Mouse (Mus musculus): ENCODE measurements at regions not wholly inside any gene's neighbourhood (a gene's known extent, or its start where the extent isn't known, plus 50 kb on each side); places are given as distances from the start of the nearest gene placed in this dataset.
A peak's percentile ranks its signal among the peaks of the same experiment; 100 is the strongest.

DNA sequence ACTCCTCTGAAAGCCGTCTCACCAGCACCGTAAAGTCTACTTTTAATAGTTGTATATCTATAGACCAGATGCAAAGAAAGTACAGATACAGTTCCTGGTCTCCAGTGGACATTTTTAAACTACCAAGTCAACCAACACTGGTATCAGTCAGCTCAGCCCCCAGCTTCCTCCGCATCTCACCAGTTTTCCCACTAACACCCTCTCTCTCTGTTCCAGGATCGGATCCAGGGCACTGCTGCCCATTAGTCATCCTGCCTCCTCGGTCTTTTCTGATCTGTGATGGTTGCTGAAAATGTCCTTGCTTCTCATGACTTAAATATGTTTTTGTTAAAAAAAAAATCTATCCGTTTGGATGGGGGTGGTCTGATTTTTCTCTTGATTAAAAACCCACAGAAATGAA is 598.1 kb upstream of the 3110018I06Rik start:
- Histone ChIP-seq H3K27me3 (replicated peaks) (no peaks in the 10 kb centered on the region), H3K4me1 (no peaks in the 10 kb centered on the region), H3K4me3 (replicated peaks) (no peak overlapping the region), H3K9me3 (peaks cover 57% of the 10 kb centered on the region), H3K36me3 (replicated peaks; ENCODE audit: low read length) (no peaks in the 10 kb centered on the region)
- TF ChIP-seq FLI1 (IDR thresholded peaks at IDR 0.05; ENCODE audit: low read length) = no peak

DNA sequence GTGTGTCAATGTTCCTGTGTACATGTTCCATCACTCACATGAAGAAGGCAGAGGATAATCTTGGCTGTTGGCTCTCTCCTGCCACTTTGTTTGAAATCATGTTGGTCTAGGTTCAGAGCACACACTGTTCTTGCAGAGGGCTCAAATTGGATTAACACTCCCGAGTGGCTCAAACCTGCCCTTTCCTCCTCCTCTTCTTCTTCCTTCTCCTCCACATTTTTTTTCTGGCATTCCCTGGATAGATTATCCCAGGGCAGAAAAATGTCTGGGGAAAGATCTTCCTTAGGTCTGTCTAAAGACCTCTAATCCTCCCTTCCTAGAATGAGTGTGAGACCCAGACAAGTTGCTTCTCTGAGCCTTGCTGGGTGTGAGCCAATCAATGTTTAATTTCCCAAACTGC is 594.4 kb upstream of the 3110018I06Rik start:
- TF ChIP-seq GATA1 (IDR thresholded peaks at IDR 0.05; ENCODE audit: borderline replicate concordance, low read length) (no peak), FLI1 (IDR thresholded peaks at IDR 0.05; ENCODE audit: low read length) (no peak)
- H3K27me3 ChIP-seq (replicated peaks) = no peaks in the 10 kb centered on the region
- H3K4me1 ChIP-seq = no peaks in the 10 kb centered on the region
- H3K36me3 ChIP-seq (replicated peaks; ENCODE audit: low read length) = no peaks in the 10 kb centered on the region
- H3K9me3 ChIP-seq = peaks cover 52% of the 10 kb centered on the region
- no peak overlapping the region for H3K4me3 ChIP-seq (replicated peaks)

DNA sequence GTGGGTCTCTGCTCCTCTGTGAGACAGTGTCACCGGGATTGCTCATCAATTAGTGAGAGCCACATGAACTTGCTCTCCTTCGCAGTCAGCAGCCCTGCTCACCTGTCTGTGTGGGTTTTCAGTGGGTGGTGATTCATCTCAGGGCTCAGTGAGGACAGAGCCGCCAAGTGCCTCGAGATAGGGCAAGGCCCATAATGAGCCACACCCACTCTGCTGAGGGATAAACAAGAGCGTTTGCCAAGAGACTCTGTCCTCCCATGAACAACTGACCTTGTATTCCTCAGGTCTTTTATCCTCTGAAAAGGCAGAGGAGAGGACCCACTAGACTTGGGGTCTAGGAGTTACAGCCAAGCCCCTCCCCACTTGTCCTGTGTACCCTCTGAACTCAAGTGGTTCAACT is 584.2 kb upstream of the 3110018I06Rik start:
- Histone ChIP-seq H3K36me3 (replicated peaks; ENCODE audit: low read length) (no peaks in the 10 kb centered on the region), H3K4me1 (no peaks in the 10 kb centered on the region), H3K27me3 (replicated peaks) (no peaks in the 10 kb centered on the region), H3K4me3 (replicated peaks) (peak overlapping the region; percentile 23), H3K9me3 (peaks cover 89% of the 10 kb centered on the region)
- no peak for TF ChIP-seq FLI1 (IDR thresholded peaks at IDR 0.05; ENCODE audit: low read length)
- TF ChIP-seq GATA1 (IDR thresholded peaks at IDR 0.05; ENCODE audit: borderline replicate concordance, low read length) = no peak

DNA sequence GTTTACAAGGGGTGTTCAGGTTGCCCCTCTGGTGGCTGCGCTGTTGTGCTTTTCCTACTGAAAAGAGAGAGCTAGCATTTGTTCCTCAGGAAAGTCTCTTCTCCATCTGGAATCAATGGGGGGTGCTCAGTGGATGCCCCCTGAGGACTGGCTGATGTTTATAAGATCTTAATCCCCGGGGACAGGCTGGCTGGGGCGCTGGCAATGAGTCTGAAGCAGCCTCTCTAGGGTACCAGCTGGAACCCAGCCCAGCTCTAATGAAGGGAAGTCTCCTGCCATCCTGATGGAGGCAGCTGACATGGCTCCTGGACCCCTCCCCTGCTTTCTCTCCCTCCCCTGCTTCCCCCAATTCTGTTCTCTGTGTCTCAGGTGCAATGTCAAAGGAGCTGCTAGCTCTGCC is 575.6 kb upstream of the 3110018I06Rik start:
- Histone ChIP-seq H3K27me3 (replicated peaks) (no peaks in the 10 kb centered on the region), H3K36me3 (replicated peaks; ENCODE audit: low read length) (no peaks in the 10 kb centered on the region), H3K4me1 (no peaks in the 10 kb centered on the region), H3K4me3 (replicated peaks) (no peak overlapping the region), H3K9me3 (peaks cover 76% of the 10 kb centered on the region)
- TF ChIP-seq GATA1 (IDR thresholded peaks at IDR 0.05; ENCODE audit: borderline replicate concordance, low read length) = no peak
- no peak for TF ChIP-seq FLI1 (IDR thresholded peaks at IDR 0.05; ENCODE audit: low read length)

DNA sequence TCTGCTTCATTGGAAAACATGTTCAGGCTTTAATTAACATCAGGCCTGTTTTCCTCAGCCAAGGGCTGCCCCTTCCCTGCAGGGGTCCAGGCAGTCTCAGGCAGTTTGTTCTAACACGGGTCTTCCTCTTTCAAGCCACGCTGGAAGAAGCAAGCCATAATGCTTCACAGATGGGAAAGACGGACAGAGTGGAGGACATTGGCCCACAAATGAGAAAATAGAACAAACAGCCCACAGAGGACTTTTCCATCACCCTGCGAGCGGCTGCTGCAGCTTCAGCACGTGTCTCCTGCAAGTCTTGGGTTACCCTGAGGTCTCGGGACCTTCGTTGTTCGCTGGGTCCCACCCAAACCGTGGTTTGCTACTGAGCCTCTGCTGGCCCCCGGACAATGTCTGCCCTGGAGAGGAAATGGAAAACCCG is 565.9 kb upstream of the 3110018I06Rik start:
- Histone ChIP-seq H3K36me3 (replicated peaks; ENCODE audit: low read length) (no peaks in the 10 kb centered on the region), H3K27me3 (replicated peaks) (no peaks in the 10 kb centered on the region), H3K4me3 (replicated peaks) (no peak overlapping the region), H3K9me3 (peaks cover 69% of the 10 kb centered on the region), H3K4me1 (no peaks in the 10 kb centered on the region)
- no peak for TF ChIP-seq FLI1 (IDR thresholded peaks at IDR 0.05; ENCODE audit: low read length)

DNA sequence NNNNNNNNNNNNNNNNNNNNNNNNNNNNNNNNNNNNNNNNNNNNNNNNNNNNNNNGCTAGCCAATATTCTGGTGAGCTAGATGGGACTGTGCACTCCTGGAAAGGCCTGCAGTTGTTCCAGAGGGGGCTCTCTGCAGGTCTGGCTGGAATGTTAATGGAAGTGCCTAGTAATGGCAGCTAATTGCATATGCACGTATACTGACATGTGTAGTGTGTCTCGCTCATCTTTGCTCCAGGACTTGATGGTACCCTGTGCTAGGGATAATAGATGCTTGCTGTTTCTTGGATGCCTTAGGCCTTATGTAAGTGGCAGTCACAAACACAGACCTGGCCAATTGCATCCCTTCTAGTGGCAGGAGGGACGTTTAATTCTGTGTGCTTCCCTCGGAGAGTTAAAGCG is 560.0 kb upstream of the 3110018I06Rik start:
- H3K9me3 ChIP-seq = peaks cover 80% of the 10 kb centered on the region
- no peaks in the 10 kb centered on the region for H3K4me1 ChIP-seq
- no peaks in the 10 kb centered on the region for H3K27me3 ChIP-seq (replicated peaks)
- H3K36me3 ChIP-seq (replicated peaks; ENCODE audit: low read length) = no peaks in the 10 kb centered on the region
- peak overlapping the region; percentile 66 for H3K4me3 ChIP-seq (replicated peaks)
- TF ChIP-seq FLI1 (IDR thresholded peaks at IDR 0.05; ENCODE audit: low read length) (no peak), GATA1 (IDR thresholded peaks at IDR 0.05; ENCODE audit: borderline replicate concordance, low read length) (no peak)

DNA sequence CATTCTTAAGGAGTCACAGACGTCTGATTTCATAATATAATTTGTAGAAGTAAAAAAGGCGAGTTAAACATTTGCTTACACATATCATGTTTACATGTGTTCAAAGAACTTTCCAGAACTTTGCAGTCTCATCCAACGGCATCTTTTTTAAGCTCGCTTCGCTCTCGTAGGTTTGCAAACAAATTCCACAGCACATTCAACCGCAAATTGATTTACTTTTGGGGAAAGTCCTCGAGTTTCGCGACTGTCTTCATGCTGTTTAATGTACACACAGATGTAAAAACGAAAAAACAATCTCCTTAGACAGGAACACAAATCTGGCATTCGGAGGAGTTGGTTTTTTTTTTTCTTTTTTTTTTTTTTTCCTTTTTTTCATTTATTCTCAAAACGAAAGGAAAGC is 559.3 kb upstream of the 3110018I06Rik start:
- Histone ChIP-seq H3K4me1 (no peaks in the 10 kb centered on the region), H3K27me3 (replicated peaks) (no peaks in the 10 kb centered on the region), H3K4me3 (replicated peaks) (no peak overlapping the region), H3K36me3 (replicated peaks; ENCODE audit: low read length) (no peaks in the 10 kb centered on the region), H3K9me3 (peaks cover 76% of the 10 kb centered on the region)
- no peak for TF ChIP-seq GATA1 (IDR thresholded peaks at IDR 0.05; ENCODE audit: borderline replicate concordance, low read length)

DNA sequence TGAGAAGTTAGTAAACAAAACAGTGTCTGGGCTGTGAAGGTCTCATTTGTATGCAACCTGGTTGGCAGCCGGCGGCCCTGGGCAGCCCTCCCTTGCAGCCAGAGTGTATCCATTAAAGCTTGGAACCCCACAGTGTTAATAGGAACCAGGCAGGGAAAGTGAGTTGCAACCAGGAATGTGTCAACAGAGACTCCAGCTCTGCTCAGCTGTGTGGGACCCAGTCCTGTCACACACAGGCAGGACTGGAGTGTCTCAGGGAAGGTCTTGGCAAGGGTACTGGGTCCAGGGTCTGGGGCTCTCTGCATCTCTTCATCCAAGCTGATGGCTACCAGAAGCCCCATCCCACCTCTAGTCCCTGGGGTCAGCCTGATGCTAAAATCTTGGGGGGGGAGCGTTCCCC is 556.8 kb upstream of the 3110018I06Rik start:
- Histone ChIP-seq H3K36me3 (replicated peaks; ENCODE audit: low read length) (no peaks in the 10 kb centered on the region), H3K27me3 (replicated peaks) (no peaks in the 10 kb centered on the region), H3K4me3 (replicated peaks) (no peak overlapping the region), H3K4me1 (no peaks in the 10 kb centered on the region), H3K9me3 (peaks cover 82% of the 10 kb centered on the region)
- TF ChIP-seq GATA1 (IDR thresholded peaks at IDR 0.05; ENCODE audit: borderline replicate concordance, low read length) (no peak), FLI1 (IDR thresholded peaks at IDR 0.05; ENCODE audit: low read length) (no peak)

DNA sequence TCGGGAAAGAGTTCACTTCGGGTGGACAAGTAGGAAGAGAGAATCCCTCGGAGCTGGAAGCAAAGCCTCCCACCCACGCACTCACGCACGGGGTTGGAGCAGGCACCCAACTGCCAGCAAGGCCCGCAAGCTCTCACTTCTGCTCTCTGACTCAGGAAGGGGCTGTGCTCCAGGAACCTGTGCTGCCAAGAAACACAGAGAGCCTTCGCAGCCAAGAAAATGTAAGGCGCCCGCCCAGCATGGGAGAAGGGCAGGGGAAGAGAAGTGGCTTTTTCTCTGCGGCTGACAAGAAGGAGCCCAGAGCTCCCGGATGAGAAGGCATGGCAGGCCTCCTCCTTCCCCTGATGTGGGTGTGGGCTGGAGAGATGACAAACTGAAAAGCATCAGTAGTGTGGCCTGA is 549.1 kb upstream of the 3110018I06Rik start:
- TF ChIP-seq FLI1 (IDR thresholded peaks at IDR 0.05; ENCODE audit: low read length) (no peak), GATA1 (IDR thresholded peaks at IDR 0.05; ENCODE audit: borderline replicate concordance, low read length) (no peak)
- Histone ChIP-seq H3K36me3 (replicated peaks; ENCODE audit: low read length) (no peaks in the 10 kb centered on the region), H3K9me3 (peaks cover 87% of the 10 kb centered on the region), H3K27me3 (replicated peaks) (no peaks in the 10 kb centered on the region), H3K4me3 (replicated peaks) (no peak overlapping the region), H3K4me1 (no peaks in the 10 kb centered on the region)

DNA sequence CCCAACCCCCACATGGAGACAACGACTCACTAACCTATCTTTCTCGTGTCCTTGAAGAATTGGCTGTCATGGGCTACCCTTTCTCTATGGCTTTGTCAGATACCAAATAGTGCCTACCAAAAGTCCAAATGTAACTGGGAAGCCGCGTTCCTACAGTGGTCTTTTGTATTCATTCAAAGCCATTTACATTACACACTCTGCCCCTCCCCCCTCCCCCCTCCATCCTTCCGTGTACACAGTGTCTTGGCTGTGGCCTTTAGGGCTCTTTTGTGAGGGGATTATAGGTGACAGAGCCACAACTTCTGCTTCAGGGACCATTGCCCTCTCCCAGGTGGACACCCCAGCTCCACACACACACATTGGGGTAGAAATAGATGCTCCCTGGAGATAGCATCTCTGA is 544.6 kb upstream of the 3110018I06Rik start:
- peaks cover 76% of the 10 kb centered on the region for H3K9me3 ChIP-seq
- no peaks in the 10 kb centered on the region for H3K36me3 ChIP-seq (replicated peaks; ENCODE audit: low read length)
- TF ChIP-seq FLI1 (IDR thresholded peaks at IDR 0.05; ENCODE audit: low read length) = no peak
- no peak for TF ChIP-seq GATA1 (IDR thresholded peaks at IDR 0.05; ENCODE audit: borderline replicate concordance, low read length)
- no peak overlapping the region for H3K4me3 ChIP-seq (replicated peaks)
- no peaks in the 10 kb centered on the region for H3K4me1 ChIP-seq
- no peaks in the 10 kb centered on the region for H3K27me3 ChIP-seq (replicated peaks)

DNA sequence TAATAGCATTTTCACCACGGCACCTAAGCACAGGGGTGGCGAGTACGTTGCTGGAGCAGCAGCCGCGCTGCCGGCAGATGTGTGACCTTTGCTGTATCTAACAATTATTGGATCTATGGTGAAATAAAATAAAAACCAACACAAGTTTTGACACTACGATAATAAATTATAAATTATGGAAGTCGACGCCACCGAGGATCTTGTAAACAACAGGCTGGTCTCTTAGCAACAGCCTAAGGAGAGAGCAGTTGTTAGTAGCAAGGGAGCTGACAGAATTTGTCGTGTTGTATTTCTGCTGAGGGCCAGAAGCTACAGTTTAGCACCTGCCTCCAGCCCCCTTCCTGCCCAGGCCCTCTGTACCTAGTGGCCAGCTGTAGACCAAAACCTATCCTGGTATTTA is 535.8 kb upstream of the 3110018I06Rik start:
- H3K4me3 ChIP-seq (replicated peaks) = no peak overlapping the region
- no peaks in the 10 kb centered on the region for H3K27me3 ChIP-seq (replicated peaks)
- TF ChIP-seq FLI1 (IDR thresholded peaks at IDR 0.05; ENCODE audit: low read length) (no peak), GATA1 (IDR thresholded peaks at IDR 0.05; ENCODE audit: borderline replicate concordance, low read length) (no peak)
- peaks cover 67% of the 10 kb centered on the region for H3K9me3 ChIP-seq
- H3K4me1 ChIP-seq = no peaks in the 10 kb centered on the region
- no peaks in the 10 kb centered on the region for H3K36me3 ChIP-seq (replicated peaks; ENCODE audit: low read length)
